Mouse (Mus musculus): ENCODE results near the gene Peak1.

GRCm38 (mm10) chr9:56205336-56205735, 212.5 kb downstream of the Peak1 start:
- no peak for TF ChIP-seq TAL1 (IDR thresholded peaks at IDR 0.05; ENCODE audit: low read length)
- TF ChIP-seq GATA1 (IDR thresholded peaks at IDR 0.05; ENCODE audit: low read length), result no peak

Measured in erythroblast, embryonic 14.5 days (primary cell).